Mouse (Mus musculus): ENCODE results near the gene Inha. TPM values are rescaled to one million over a fixed set of nuclear protein-coding genes. Genes with fewer than 3 reads are reported as not detected.

The Inha gene
- total and polyA plus RNA-seq, 2 experiments, result 0.53 TPM; not detected in 1

DNA sequence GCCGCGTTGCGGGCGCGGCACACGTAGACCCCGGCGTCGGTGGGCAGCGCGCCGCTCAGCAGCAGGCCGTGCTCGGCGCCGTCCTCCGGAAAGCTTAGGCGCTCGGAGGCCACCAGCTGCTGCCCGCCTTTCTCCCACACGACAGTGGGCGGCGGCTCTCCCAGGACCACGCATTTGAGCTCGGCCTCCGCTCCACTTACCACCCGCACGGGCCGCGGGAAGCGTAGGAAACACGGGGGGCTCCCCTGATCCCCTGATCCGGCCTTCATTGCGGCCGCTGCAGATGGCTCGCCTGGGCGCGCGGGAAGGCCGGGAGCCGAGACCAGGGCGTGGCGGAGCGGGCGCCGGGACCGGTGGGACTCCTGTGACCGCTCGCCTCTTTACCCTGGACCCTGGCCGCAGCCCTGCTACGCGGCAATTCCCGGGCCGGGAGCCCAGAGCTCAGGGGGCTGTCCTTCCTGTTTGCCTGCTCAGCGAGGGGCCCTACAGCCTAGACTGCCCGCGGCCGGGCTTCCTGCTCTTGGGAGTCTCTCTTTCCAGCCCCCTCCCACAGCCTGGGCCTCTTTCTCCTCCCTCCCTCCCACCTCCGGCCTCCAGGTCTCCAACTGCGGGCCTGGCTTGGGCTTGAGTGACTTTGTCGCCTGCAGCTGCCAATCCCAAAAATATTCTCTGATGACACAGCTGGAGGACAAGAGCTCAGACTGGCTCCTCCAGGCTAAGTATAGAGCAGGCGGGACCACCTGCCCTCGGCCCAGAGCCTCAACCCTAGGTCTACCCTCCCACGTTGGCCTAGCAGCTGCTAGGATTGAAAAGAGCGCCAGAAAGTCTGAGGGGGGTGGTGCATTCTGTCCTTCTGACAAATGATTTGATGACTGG is 683 bp upstream of the Inha start, which contains the start of gene Obsl1:
Gene Obsl1 (minus strand): TSS at position 497 of the 876 bp plus-strand sequence.
- peak within 1 kb of the TSS; percentile 74 for H3K4me3 ChIP-seq (ENCODE audit: insufficient read depth, low read depth, low read length)
- H3K79me2 ChIP-seq (ENCODE audit: control insufficient read depth, insufficient read depth, low read length), result no peaks in the 10 kb centered on the region
- H3K4me1 ChIP-seq (ENCODE audit: control insufficient read depth, insufficient read depth, low read length), result no peaks in the 10 kb centered on the region
- 4% methylated on average over 65 of the region's 65 CpGs for WGBS
- peak within 1 kb of the TSS; percentile 78 for H3K9ac ChIP-seq (ENCODE audit: low read depth, low read length)
- no peaks in the 10 kb centered on the region for H3K36me3 ChIP-seq (ENCODE audit: control insufficient read depth, insufficient read depth, low read length)
- no peak for DNase-seq (ENCODE audit: extremely low read depth, low read depth, low spot score)
- peaks cover 30% of the 10 kb centered on the region for H3K27me3 ChIP-seq (ENCODE audit: control insufficient read depth, insufficient read depth, low read length)
- TF ChIP-seq POLR2A (IDR thresholded peaks at IDR 0.05; ENCODE audit: extremely low read depth, insufficient read depth, low read length) (no peak), CTCF (IDR thresholded peaks at IDR 0.05; ENCODE audit: low read depth, low read length) (no peak)
- no peak within 1 kb of the TSS for H3K27ac ChIP-seq (replicated peaks; ENCODE audit: insufficient read depth, low read depth, low read length)

DNA sequence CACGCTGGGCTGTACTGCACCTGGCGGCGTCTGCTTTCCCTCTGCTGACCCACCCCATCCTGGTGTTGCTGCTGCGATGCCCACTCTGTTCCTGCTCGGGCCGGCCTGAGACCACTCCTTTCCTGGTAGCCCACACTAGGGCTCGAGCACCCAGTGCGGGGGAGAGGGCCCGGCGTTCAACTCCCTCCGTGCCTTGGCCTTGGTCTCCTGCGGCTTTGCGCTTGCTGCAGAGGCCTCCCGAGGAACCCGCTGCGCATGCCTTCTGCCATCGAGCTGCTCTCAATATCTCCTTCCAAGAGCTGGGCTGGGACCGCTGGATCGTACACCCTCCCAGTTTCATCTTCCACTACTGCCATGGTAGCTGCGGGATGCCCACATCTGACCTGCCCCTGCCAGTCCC is 2.7 kb downstream of the Inha start:
- no peaks in the 10 kb centered on the region for H3K79me2 ChIP-seq (ENCODE audit: control insufficient read depth, insufficient read depth, low read length)
- H3K9ac ChIP-seq (ENCODE audit: low read depth, low read length), result no peak overlapping the region
- H3K36me3 ChIP-seq (ENCODE audit: control insufficient read depth, insufficient read depth, low read length), result no peaks in the 10 kb centered on the region
- H3K27me3 ChIP-seq (ENCODE audit: control insufficient read depth, insufficient read depth, low read length), result peaks cover 26% of the 10 kb centered on the region
- no peaks in the 10 kb centered on the region for H3K4me1 ChIP-seq (ENCODE audit: control insufficient read depth, insufficient read depth, low read length)
- H3K27ac ChIP-seq (replicated peaks; ENCODE audit: insufficient read depth, low read depth, low read length), result no peak overlapping the region
- TF ChIP-seq POLR2A (IDR thresholded peaks at IDR 0.05; ENCODE audit: extremely low read depth, insufficient read depth, low read length) (no peak), CTCF (IDR thresholded peaks at IDR 0.05; ENCODE audit: low read depth, low read length) (no peak)
- 75% methylated on average over 20 of the region's 20 CpGs for WGBS
- no peak for DNase-seq (ENCODE audit: extremely low read depth, low read depth, low spot score)
- H3K4me3 ChIP-seq (ENCODE audit: insufficient read depth, low read depth, low read length), result no peak overlapping the region

DNA sequence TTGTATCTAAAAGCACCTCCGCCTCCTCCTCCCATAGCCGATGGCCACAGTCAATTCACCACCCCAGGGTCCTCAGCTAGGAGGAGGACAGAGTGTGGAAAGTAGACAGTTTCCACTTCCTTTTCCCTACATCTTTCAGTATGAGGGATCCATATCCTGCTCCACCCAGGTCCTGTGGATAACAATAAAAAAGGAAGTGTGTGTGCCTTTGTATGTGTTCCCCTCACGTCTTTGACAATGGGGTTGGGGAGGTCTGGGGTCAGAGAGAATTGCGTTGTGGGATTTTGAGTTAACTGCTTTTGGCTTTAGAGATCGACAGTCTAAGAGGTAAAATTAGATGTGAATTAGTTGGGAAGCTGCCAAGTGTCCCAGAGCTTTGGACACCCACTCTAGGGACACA is 3.3 kb downstream of the Inha start:
- H3K79me2 ChIP-seq (ENCODE audit: control insufficient read depth, insufficient read depth, low read length), result no peaks in the 10 kb centered on the region
- WGBS, result 69% methylated on average over 5 of the region's 5 CpGs
- H3K9ac ChIP-seq (ENCODE audit: low read depth, low read length), result no peak overlapping the region
- no peaks in the 10 kb centered on the region for H3K4me1 ChIP-seq (ENCODE audit: control insufficient read depth, insufficient read depth, low read length)
- H3K36me3 ChIP-seq (ENCODE audit: control insufficient read depth, insufficient read depth, low read length), result no peaks in the 10 kb centered on the region
- no peak for TF ChIP-seq CTCF (IDR thresholded peaks at IDR 0.05; ENCODE audit: low read depth, low read length)
- no peak for TF ChIP-seq POLR2A (IDR thresholded peaks at IDR 0.05; ENCODE audit: extremely low read depth, insufficient read depth, low read length)
- H3K4me3 ChIP-seq (ENCODE audit: insufficient read depth, low read depth, low read length), result no peak overlapping the region
- H3K27me3 ChIP-seq (ENCODE audit: control insufficient read depth, insufficient read depth, low read length), result peaks cover 25% of the 10 kb centered on the region
- H3K27ac ChIP-seq (replicated peaks; ENCODE audit: insufficient read depth, low read depth, low read length), result no peak overlapping the region
- DNase-seq (ENCODE audit: extremely low read depth, low read depth, low spot score), result no peak

- Histone ChIP-seq H3K4me1 (ENCODE audit: control insufficient read depth, insufficient read depth, low read length) (no peaks in the 10 kb centered on the region), H3K36me3 (ENCODE audit: control insufficient read depth, insufficient read depth, low read length) (no peaks in the 10 kb centered on the region), H3K79me2 (ENCODE audit: control insufficient read depth, insufficient read depth, low read length) (no peaks in the 10 kb centered on the region), H3K4me3 (ENCODE audit: insufficient read depth, low read depth, low read length) (no peak overlapping the region), H3K27me3 (ENCODE audit: control insufficient read depth, insufficient read depth, low read length) (peaks cover 12% of the 10 kb centered on the region; the same call in 1 of the 2 replicates), H3K9ac (ENCODE audit: low read depth, low read length) (no peak overlapping the region), H3K27ac (replicated peaks; ENCODE audit: insufficient read depth, low read depth, low read length) (no peak overlapping the region)
- WGBS, result 82% methylated on average over 4 of the region's 4 CpGs
- TF ChIP-seq CTCF (IDR thresholded peaks at IDR 0.05; ENCODE audit: low read depth, low read length), result no peak
- no peak for TF ChIP-seq POLR2A (IDR thresholded peaks at IDR 0.05; ENCODE audit: extremely low read depth, insufficient read depth, low read length)
- DNase-seq (ENCODE audit: extremely low read depth, low read depth, low spot score), result no peak
These were observed 4.7 kb downstream of the Inha start for GRCm38 (mm10) chr1:75511437-75512210.

DNA sequence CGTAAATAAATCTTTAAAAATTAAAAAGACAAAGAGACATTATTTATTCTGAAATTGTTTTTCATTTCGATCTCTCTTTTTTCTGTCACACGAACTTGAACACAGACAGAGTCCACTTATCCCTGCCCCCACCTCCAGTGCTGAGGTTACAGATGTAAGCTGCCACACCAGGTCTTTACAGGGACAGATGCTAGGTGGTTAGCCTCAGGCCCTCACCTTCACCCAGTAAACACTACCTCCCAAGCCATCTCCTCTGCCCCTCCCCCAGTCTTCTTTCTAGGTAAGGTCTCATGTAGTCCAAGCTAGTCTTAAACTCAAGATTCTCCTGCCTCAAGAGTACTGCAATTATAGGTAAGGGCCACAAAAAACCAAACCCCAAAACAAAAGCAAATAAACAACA is 5.7 kb downstream of the Inha start:
- Histone ChIP-seq H3K27ac (replicated peaks; ENCODE audit: insufficient read depth, low read depth, low read length) (no peak overlapping the region), H3K4me1 (ENCODE audit: control insufficient read depth, insufficient read depth, low read length) (no peaks in the 10 kb centered on the region), H3K27me3 (ENCODE audit: control insufficient read depth, insufficient read depth, low read length) (peaks cover 7% of the 10 kb centered on the region; the same call in 1 of the 2 replicates), H3K9ac (ENCODE audit: low read depth, low read length) (no peak overlapping the region), H3K4me3 (ENCODE audit: insufficient read depth, low read depth, low read length) (no peak overlapping the region), H3K36me3 (ENCODE audit: control insufficient read depth, insufficient read depth, low read length) (no peaks in the 10 kb centered on the region), H3K79me2 (ENCODE audit: control insufficient read depth, insufficient read depth, low read length) (no peaks in the 10 kb centered on the region)
- 85% methylated on average over 3 of the region's 3 CpGs for WGBS
- no peak for DNase-seq (ENCODE audit: extremely low read depth, low read depth, low spot score)
- TF ChIP-seq CTCF (IDR thresholded peaks at IDR 0.05; ENCODE audit: low read depth, low read length) (no peak), POLR2A (IDR thresholded peaks at IDR 0.05; ENCODE audit: extremely low read depth, insufficient read depth, low read length) (no peak)

Data from liver, adult 2 months (tissue).